Mouse (Mus musculus) testis, postnatal 14 days (tissue): ENCODE measurements at regions not wholly inside any gene's neighbourhood (a gene's known extent, or its start where the extent isn't known, plus 50 kb on each side); places are given as distances from the start of the nearest gene placed in this dataset.
A peak's percentile ranks its signal among the peaks of the same experiment; 100 is the strongest.

ENCODE experiments used
- DNase-seq: peaks from one replicate; pipeline ENCODE4 v3.0.0; 2021; ENCODE audit warnings: low spot score

DNA sequence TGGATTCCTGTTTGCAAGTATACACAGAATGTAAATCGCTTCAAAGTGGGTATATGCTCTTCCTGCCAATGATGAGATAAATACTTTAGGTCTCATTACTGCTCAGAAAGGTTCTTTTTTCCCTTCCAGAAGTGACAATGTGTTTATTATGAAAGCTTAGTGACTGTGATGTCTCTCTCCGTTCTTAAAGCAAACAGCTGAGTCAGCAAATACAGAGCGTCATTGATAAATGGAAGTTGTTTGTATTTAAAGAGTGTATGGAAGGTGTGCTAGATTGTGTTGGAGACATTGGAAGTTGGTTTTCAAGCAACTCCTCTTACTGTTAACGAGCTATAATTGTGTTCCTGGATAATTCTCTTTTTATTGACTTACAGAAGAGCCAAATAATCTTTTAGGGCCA is 408.0 kb downstream of the Prr30 start:
- no peak for DNase-seq

GRCm38 (mm10) chr14:100781882-100782281 is 418.2 kb downstream of the Prr30 start:
- no peak for DNase-seq

GRCm38 (mm10) chr14:100753951-100754350 is 446.2 kb downstream of the Prr30 start:
- no peak for DNase-seq

DNA sequence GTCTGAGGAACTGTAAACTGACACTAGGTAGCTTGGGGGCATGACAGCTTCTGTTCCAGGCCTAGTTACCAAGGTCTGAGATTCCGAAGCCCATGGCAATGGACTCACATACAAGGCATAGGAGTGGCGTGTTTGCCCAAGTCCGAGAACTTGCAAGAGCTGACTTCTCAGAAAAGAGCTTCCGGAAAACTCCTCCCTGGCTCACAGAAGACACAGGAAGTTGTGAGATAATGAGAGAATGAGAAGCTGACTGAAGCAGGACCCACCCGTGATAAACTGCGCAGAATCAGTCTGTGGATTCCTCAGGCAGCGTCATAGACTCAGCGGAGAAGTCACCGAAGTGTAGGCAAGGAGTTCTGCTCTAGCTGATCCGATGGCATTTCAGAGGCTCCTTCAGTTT is 447.4 kb downstream of the Prr30 start:
- DNase-seq = peak; percentile 3

GRCm38 (mm10) chr14:100749737-100750541 is 450.2 kb downstream of the Prr30 start:
- peak; percentile 53 for DNase-seq

- DNase-seq = no peak
These were observed 450.8 kb upstream of the Klf12 start for GRCm38 (mm10) chr14:100735276-100735675.

GRCm38 (mm10) chr14:100728433-100728832 is 444.0 kb upstream of the Klf12 start:
- DNase-seq = no peak

DNA sequence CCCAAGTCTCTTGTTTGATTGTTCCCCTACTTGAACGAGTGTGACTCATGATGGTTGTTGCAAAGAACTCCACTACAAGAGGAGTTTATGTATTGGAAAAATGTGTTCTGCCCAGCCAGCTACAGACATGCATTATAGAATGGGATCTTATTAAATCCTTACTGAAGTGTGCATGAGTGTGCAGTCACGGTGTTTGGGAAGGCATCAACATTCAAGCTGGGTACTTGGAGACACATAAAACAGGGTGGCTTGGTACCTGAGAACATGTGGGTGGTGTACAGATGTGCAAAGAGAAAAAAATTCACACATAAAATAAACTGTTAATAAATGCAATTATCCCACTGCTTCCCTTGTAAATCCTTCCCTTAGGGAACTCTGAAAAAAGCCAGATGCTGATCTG is 443.2 kb upstream of the Klf12 start:
- DNase-seq = no peak

GRCm38 (mm10) chr14:100724962-100725361 is 440.5 kb upstream of the Klf12 start:
- no peak for DNase-seq

GRCm38 (mm10) chr14:100720667-100721066 is 436.2 kb upstream of the Klf12 start:
- no peak for DNase-seq

GRCm38 (mm10) chr14:100714952-100715351 is 430.5 kb upstream of the Klf12 start:
- no peak for DNase-seq

DNA sequence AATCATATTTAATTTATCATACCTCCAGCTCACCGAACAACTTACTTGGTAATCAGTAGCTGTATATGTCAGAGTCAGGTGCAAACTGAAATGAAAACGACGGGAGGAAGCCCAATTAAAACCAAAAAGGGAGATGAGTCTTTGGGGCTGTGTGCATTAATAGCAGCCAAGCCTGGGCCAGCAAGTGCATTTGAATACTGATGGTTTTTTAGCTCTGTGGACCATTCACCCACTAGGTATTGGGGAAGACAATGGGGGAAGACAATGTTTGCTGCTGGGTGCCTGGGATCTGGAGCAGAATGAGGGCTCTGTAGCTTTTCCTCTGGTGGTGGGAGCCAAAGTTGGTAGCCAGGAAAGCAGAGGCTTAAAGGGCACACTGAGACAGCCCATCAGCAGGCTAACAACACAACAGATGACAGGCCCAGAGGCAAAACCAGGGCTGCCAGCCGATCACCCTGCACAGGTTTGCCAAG is 429.6 kb upstream of the Klf12 start:
- no peak for DNase-seq

DNA sequence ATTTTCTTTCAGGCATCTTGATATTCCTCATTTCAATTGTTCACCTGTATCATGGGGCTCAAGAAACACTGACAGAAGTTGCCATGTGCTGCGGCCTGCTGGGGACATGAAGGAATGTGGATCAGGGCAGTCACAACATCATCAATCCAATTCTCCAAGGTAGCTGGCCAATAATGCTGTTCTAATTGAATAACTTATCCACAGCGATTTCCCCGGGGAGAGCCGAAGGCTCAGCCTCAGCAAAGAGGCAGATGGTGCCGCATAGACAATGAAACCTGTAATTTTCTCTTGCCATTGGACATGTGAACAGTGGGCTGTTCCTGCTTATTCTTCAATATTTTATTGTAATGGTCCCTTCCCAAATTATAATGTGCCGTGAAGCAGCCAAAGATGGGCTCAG is 429.1 kb upstream of the Klf12 start:
- no peak for DNase-seq

GRCm38 (mm10) chr14:100665361-100665955 is 381.0 kb upstream of the Klf12 start:
- no peak for DNase-seq

DNA sequence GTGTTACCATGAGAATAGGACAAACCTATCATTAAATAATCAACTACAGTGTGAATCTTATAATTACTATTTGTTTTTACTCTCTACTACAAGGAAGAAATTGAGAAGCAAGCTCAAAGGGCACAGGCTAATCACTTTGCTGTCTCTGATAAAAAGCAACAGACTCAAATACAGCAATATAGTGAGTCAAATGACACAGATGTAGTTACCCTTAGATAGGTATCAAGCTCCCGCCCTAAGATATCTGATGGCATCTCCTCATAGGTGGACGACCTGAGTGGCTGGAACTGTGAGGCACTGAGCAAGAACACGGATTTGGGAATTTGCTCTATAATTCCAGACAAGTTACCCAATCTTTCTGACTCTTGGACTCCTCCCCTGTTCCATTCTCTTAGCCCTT is 379.7 kb upstream of the Klf12 start:
- DNase-seq = no peak

DNA sequence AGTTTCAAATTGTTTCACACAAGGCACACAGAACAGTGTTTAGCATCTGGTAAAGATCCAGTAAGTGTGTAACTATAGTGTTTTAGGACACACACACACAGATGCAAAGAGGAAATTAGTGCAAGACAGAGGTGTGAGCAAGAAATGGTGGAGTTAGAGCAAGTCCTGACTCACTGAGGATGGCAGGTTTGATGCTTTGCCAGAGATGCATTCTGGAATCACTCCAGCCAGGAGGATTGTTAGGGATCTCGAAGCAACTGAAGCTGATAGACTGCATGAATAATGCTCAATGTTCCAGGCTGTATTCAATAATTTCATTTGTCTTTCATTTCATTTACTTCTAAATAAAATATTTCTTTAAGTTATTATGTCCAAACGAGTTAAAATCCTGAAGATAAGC is 357.6 kb upstream of the Klf12 start:
- DNase-seq = no peak

- no peak for DNase-seq
These were observed 350.0 kb upstream of the Klf12 start for GRCm38 (mm10) chr14:100634521-100634920.

GRCm38 (mm10) chr14:100631676-100632075 is 347.2 kb upstream of the Klf12 start:
- no peak for DNase-seq

GRCm38 (mm10) chr14:100630197-100630596 is 345.7 kb upstream of the Klf12 start:
- no peak for DNase-seq

GRCm38 (mm10) chr14:100627523-100627922 is 343.0 kb upstream of the Klf12 start:
- DNase-seq = no peak

GRCm38 (mm10) chr14:100619656-100620030 is 335.2 kb upstream of the Klf12 start:
- DNase-seq = no peak

DNA sequence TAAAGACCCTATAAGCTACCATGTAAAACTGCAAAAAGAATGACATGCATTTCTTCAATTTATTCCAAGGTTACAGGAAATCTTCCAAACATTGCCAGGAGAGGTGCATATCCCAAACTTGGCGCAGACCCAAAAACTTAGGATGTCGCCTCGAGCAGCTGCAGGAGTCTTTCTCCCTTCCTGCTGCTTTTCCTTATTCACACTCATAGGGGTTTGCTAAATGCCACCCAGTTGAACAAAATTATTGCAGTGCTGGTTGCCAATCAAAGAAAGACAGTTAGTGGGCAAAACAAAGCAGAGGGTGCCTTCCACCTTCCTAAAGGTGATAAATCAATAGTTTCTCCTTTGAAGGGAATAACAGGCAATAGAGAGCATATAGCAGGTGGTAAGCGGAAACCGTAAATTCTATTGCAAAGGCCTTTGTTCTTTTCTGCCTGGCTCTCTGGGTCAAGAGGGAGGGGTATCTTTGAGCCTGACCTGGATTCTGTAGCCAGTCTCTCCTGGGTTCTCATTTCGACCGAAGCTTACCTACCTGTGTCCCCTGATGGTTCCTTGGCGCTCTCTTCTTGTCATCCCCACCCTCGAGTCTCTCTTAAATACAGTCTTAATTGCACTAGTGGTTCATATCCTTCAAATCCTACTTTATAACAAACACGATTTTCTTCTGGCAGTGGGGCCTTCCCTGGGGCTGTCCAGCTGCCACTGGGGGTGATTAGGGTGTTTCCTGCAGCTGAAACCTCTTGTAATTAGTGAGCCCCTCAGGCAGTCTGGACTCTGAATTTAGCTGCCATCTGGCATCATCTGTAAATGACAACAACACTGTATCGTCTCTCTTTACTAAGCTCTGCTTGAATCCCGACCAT is 334.5 kb upstream of the Klf12 start:
- no peak for DNase-seq
